Mouse (Mus musculus): ENCODE measurements around the gene Olfr994. TPM values are rescaled to one million over a fixed set of nuclear protein-coding genes. Genes with fewer than 3 reads are reported as not detected.

Gene Olfr994
- polyA plus RNA-seq (2015; fragmentation: Nextera tagmentation; extraction: Ambion mirVana): not detected in 2 replicates

DNA sequence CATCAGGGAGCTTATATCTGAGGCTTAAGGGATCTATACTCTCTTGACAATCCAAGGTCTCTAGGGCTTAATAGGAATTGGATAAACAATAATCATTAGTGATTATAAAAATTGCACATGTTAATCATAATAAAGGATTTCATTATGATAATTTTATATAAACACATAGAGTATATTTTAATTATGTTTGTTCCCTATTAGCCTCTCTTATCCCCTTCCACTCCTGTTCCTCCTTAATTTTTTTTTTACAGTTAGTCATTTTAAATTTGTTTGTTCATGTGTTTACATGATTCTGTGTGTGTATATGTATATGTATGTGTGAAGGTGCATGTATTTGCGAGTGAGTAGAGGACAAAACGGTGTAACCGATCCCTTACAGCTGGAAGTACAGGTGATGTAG lies at the start of gene Olfr994:
Gene Olfr994, minus strand, starts transcription at position 101 of the 400 bp plus-strand sequence.
- WGBS: 93% methylated on average over 3 of the region's 3 CpGs
- Histone ChIP-seq H3K27me3 (replicated peaks; ENCODE audit: control insufficient read depth, insufficient read depth, low read length) (no peaks in the 10 kb centered on the region), H3K4me1 (ENCODE audit: control insufficient read depth, insufficient read depth, low read length) (no peaks in the 10 kb centered on the region), H3K4me3 (ENCODE audit: low read length) (no peak within 1 kb of the TSS), H3K4me2 (ENCODE audit: low read depth, low read length) (no peak within 1 kb of the TSS), H3K36me3 (ENCODE audit: control insufficient read depth, insufficient read depth, low read length) (no peaks in the 10 kb centered on the region), H3K9me3 (ENCODE audit: control insufficient read depth, low read length) (no peaks in the 10 kb centered on the region), H3K9ac (ENCODE audit: low read depth, low read length) (no peak within 1 kb of the TSS), H3K27ac (ENCODE audit: low read length) (no peak within 1 kb of the TSS)
- ATAC-seq: no peak

DNA sequence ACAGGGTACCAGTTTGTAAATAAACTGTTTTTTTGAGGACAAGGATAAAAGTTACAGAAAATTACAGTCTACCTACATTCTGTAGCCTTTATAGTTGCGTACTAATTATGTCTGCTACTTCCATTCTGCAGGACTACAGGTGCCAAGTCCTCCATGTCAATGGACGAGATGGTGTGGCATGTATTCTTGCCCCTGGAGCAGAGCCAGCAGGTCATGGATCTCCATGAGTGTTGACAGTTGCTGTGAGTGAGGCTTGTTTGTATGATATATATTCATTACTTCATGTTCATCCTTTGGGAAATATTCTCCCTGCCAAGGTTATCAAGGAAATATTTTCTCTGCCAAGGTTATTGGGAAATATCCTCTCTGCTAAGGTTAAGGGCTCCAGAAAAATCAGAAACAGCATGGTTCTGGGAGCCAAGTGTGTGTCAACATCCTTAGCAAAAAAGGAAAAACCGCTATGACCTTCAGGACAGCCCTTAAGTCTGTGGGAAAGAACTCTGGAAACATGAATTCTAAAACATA lies 30.6 kb upstream of the Olfr994 start:
- no peak for ATAC-seq
- 76% methylated on average over 3 of the region's 3 CpGs for WGBS

DNA sequence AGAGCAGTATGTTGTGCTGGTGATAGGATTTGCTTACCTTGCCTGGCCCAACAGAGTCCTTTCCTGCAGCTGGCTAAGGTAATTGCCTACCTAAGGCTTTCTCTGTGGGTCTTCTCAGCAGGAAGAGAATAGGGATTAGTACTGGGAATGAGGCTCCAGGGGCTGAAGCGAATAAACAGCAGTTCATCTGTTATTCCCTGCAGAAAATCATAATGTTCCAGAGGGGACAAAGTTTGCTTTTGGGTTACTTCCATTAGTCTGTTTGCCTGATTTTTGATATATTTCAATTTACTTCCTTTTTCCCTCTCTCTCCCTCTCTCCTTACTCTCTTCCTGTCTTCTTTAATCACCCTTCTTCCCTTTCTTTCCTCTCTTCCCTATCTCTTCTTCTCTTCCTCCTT lies 7.3 kb upstream of the Olfr994 start, which contains the start of gene Olfr995:
Gene Olfr995, minus strand, starts transcription at position 101 of the 400 bp plus-strand sequence.
- Histone ChIP-seq H3K9ac (ENCODE audit: low read depth, low read length) (no peak within 1 kb of the TSS), H3K9me3 (ENCODE audit: control insufficient read depth, low read length) (no peaks in the 10 kb centered on the region), H3K4me1 (ENCODE audit: control insufficient read depth, insufficient read depth, low read length) (no peaks in the 10 kb centered on the region), H3K36me3 (ENCODE audit: control insufficient read depth, insufficient read depth, low read length) (no peaks in the 10 kb centered on the region), H3K27ac (ENCODE audit: low read length) (no peak within 1 kb of the TSS), H3K4me2 (ENCODE audit: low read depth, low read length) (no peak within 1 kb of the TSS), H3K27me3 (replicated peaks; ENCODE audit: control insufficient read depth, insufficient read depth, low read length) (no peaks in the 10 kb centered on the region), H3K4me3 (ENCODE audit: low read length) (no peak within 1 kb of the TSS)
- 38% methylated on average over 1 of the region's 1 CpGs for WGBS
- ATAC-seq: no peak

More for the DNA sequence above, 30.6 kb upstream of the Olfr994 start:
- Histone ChIP-seq H3K9me3 (ENCODE audit: control insufficient read depth, low read length) (no peaks in the 10 kb centered on the region), H3K4me2 (ENCODE audit: low read depth, low read length) (no peak overlapping the region), H3K4me3 (ENCODE audit: low read length) (no peak overlapping the region), H3K27me3 (replicated peaks; ENCODE audit: control insufficient read depth, insufficient read depth, low read length) (no peaks in the 10 kb centered on the region), H3K4me1 (ENCODE audit: control insufficient read depth, insufficient read depth, low read length) (no peaks in the 10 kb centered on the region), H3K27ac (ENCODE audit: low read length) (no peak overlapping the region), H3K36me3 (ENCODE audit: control insufficient read depth, insufficient read depth, low read length) (no peaks in the 10 kb centered on the region), H3K9ac (ENCODE audit: low read depth, low read length) (no peak overlapping the region)

DNA sequence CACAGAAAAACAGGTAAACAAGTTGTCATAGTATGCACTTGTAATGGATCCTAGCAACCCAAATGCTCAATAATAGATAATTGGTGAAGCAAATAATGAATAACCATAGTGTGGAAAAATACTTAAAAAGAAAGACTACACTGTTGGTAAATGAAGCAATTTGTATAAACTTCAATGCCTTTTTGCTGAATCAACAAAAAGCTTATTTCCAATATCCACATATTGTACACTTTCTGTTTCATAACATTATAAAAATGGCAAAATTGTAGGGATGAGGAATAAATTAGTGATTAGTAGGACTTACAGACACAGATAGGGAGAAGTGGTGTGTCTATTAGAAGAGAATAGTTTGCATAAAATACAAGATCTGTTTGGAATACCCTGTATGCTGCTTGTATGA lies 6.3 kb upstream of the Olfr994 start:
- Histone ChIP-seq H3K9ac (ENCODE audit: low read depth, low read length) (no peak overlapping the region), H3K27me3 (replicated peaks; ENCODE audit: control insufficient read depth, insufficient read depth, low read length) (no peaks in the 10 kb centered on the region), H3K36me3 (ENCODE audit: control insufficient read depth, insufficient read depth, low read length) (no peaks in the 10 kb centered on the region), H3K4me2 (ENCODE audit: low read depth, low read length) (no peak overlapping the region), H3K27ac (ENCODE audit: low read length) (no peak overlapping the region), H3K9me3 (ENCODE audit: control insufficient read depth, low read length) (no peaks in the 10 kb centered on the region), H3K4me3 (ENCODE audit: low read length) (no peak overlapping the region), H3K4me1 (ENCODE audit: control insufficient read depth, insufficient read depth, low read length) (no peaks in the 10 kb centered on the region)
- ATAC-seq: no peak

DNA sequence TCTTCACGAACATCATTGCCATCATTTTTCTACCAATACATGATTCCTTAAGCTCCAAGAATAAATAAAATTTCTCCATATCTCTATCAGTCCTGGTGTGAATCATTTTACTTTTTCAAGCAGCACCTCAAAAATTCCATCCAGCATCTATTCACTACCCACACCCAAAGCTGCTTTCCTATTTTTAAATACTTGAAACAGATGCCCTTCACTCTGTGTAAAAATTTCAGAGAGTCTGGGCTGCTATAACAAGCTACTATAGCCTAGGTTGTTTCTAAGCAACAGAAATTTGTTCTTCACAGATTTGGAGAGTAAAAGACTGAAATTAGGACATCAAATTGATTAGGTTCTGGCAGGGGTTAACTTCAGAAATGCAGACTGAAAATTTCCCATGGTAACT lies 10.4 kb downstream of the Olfr994 start:
- no peak for ATAC-seq
- Histone ChIP-seq H3K36me3 (ENCODE audit: control insufficient read depth, insufficient read depth, low read length) (no peaks in the 10 kb centered on the region), H3K9me3 (ENCODE audit: control insufficient read depth, low read length) (no peaks in the 10 kb centered on the region), H3K27ac (ENCODE audit: low read length) (no peak overlapping the region), H3K4me1 (ENCODE audit: control insufficient read depth, insufficient read depth, low read length) (no peaks in the 10 kb centered on the region), H3K9ac (ENCODE audit: low read depth, low read length) (no peak overlapping the region), H3K4me2 (ENCODE audit: low read depth, low read length) (no peak overlapping the region), H3K27me3 (replicated peaks; ENCODE audit: control insufficient read depth, insufficient read depth, low read length) (no peaks in the 10 kb centered on the region), H3K4me3 (ENCODE audit: low read length) (no peak overlapping the region)
- 88% methylated on average over 1 of the region's 1 CpGs for WGBS

DNA sequence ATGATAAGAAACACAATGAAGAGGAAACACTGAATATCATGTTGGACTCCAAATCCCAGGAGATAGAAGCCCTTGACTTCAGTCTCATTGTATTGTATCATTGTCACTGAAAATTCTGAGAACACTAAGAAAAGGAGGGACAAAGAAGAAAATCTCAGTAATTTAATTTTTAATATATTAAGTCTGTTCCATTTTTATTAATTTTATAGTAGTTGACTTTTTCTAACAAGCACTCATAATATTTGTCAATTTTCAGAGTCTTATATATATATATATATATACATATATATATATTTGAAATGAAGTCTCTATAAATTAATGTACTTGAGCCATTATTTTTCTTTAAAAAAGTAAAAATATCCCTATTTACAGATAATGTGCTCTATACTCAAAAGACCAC lies 21.5 kb downstream of the Olfr994 start, which contains the start of gene Olfr993:
Gene Olfr993, minus strand, starts transcription at position 101 of the 400 bp plus-strand sequence.
- H3K4me1 ChIP-seq (ENCODE audit: control insufficient read depth, insufficient read depth, low read length): no peaks in the 10 kb centered on the region
- no peak within 1 kb of the TSS for H3K4me3 ChIP-seq (ENCODE audit: low read length)
- H3K27ac ChIP-seq (ENCODE audit: low read length): no peak within 1 kb of the TSS
- no peaks in the 10 kb centered on the region for H3K9me3 ChIP-seq (ENCODE audit: control insufficient read depth, low read length)
- ATAC-seq: no peak
- no peaks in the 10 kb centered on the region for H3K36me3 ChIP-seq (ENCODE audit: control insufficient read depth, insufficient read depth, low read length)
- H3K4me2 ChIP-seq (ENCODE audit: low read depth, low read length): no peak within 1 kb of the TSS
- H3K9ac ChIP-seq (ENCODE audit: low read depth, low read length): no peak within 1 kb of the TSS
- no peaks in the 10 kb centered on the region for H3K27me3 ChIP-seq (replicated peaks; ENCODE audit: control insufficient read depth, insufficient read depth, low read length)

DNA sequence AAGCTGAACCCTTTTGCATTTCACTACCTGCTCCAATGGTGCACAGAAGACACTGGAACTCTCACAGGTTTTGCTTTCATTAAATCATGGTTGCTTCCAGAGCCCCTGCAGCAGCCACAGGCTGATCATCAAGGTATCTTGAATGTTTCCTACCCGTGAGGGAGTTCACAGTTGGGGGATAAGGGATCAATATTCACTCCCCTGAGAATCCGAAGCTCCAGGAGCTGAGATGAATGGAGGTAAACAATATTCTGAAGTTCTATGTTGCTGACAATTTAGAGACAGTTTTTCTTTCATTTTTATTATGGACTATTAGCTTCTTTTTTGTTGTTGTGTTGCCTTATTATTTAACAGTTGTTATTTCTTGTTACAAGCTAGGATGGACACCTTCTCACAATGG lies 26.9 kb downstream of the Olfr994 start, which contains the start of gene Olfr992:
Gene Olfr992, minus strand, starts transcription at position 101 of the 400 bp plus-strand sequence.
- ATAC-seq: no peak
- no peaks in the 10 kb centered on the region for H3K9me3 ChIP-seq (ENCODE audit: control insufficient read depth, low read length)
- no peaks in the 10 kb centered on the region for H3K4me1 ChIP-seq (ENCODE audit: control insufficient read depth, insufficient read depth, low read length)
- H3K27me3 ChIP-seq (replicated peaks; ENCODE audit: control insufficient read depth, insufficient read depth, low read length): no peaks in the 10 kb centered on the region
- no peak within 1 kb of the TSS for H3K27ac ChIP-seq (ENCODE audit: low read length)
- no peak within 1 kb of the TSS for H3K4me2 ChIP-seq (ENCODE audit: low read depth, low read length)
- H3K36me3 ChIP-seq (ENCODE audit: control insufficient read depth, insufficient read depth, low read length): no peaks in the 10 kb centered on the region
- no peak within 1 kb of the TSS for H3K4me3 ChIP-seq (ENCODE audit: low read length)
- H3K9ac ChIP-seq (ENCODE audit: low read depth, low read length): no peak within 1 kb of the TSS
- 30% methylated on average over 2 of the region's 2 CpGs for WGBS

Other genes starting within 250 kb of the Olfr994 start
- gene Lrrc55, start 239.3 kb downstream of the Olfr994 start, polyA plus RNA-seq (2015; fragmentation: Nextera tagmentation; extraction: Ambion mirVana): 3.4 and 4.0 TPM in 2 replicates
- not detected in 2 replicates for gene Olfr987, start 97.1 kb downstream of the Olfr994 start, polyA plus RNA-seq (2015; fragmentation: Nextera tagmentation; extraction: Ambion mirVana)
- gene Olfr988, start 73.2 kb downstream of the Olfr994 start, polyA plus RNA-seq (2015; fragmentation: Nextera tagmentation; extraction: Ambion mirVana): not detected in 2 replicates
- gene Olfr992, start 27.0 kb downstream of the Olfr994 start, polyA plus RNA-seq (2015; fragmentation: Nextera tagmentation; extraction: Ambion mirVana): not detected in 2 replicates
- not detected in 2 replicates for gene Olfr993, start 21.6 kb downstream of the Olfr994 start, polyA plus RNA-seq (2015; fragmentation: Nextera tagmentation; extraction: Ambion mirVana)
- gene Olfr995, start 7.2 kb upstream of the Olfr994 start, polyA plus RNA-seq (2015; fragmentation: Nextera tagmentation; extraction: Ambion mirVana): not detected in 2 replicates
- gene 4833423E24Rik, start 82.6 kb upstream of the Olfr994 start, polyA plus RNA-seq (2015; fragmentation: Nextera tagmentation; extraction: Ambion mirVana): 0.09 TPM in 1 of 2 replicates, not detected in the other
- not detected in 2 replicates for gene Olfr996, start 142.8 kb upstream of the Olfr994 start, polyA plus RNA-seq (2015; fragmentation: Nextera tagmentation; extraction: Ambion mirVana)
- not detected in 2 replicates for gene Olfr998, start 152.5 kb upstream of the Olfr994 start, polyA plus RNA-seq (2015; fragmentation: Nextera tagmentation; extraction: Ambion mirVana)
- gene Olfr1000, start 175.5 kb upstream of the Olfr994 start, polyA plus RNA-seq (2015; fragmentation: Nextera tagmentation; extraction: Ambion mirVana): not detected in 2 replicates
- not detected in 2 replicates for gene Olfr1002, start 214.3 kb upstream of the Olfr994 start, polyA plus RNA-seq (2015; fragmentation: Nextera tagmentation; extraction: Ambion mirVana)
- gene Olfr154, start 228.0 kb upstream of the Olfr994 start, polyA plus RNA-seq (2015; fragmentation: Nextera tagmentation; extraction: Ambion mirVana): not detected in 2 replicates
- gene Olfr1006, start 242.3 kb upstream of the Olfr994 start, polyA plus RNA-seq (2015; fragmentation: Nextera tagmentation; extraction: Ambion mirVana): not detected in 2 replicates

Measured in intestine, embryonic 16.5 days (tissue).